Mouse (Mus musculus): ENCODE results near the gene Tbc1d2.

DNA sequence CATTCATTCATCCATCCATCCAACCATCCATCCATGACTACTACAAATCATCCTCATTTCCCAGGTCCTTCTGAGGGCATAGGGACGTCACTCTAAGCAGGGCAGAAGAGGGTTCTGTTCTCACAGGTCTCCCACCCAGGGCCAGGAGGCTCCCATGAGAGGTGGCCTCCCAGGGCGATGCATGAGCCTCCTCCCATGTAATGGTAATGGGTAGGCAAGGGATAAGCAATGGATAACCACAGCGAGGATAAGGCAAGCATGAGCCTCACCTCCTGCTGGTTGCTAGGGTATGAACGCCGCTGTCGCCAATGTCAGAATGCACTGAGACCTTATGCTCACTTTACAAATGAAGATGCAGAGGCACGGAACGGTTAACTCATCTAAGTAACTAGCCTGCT, 40.0 kb upstream of the Tbc1d2 start:
- TF ChIP-seq CTCF (conservative IDR thresholded peaks at IDR 0.05; ENCODE audit: low read length): no peak
- TF ChIP-seq POU5F1 (IDR thresholded peaks at IDR 0.05; ENCODE audit: borderline replicate concordance, low read length): no peak
- TF ChIP-seq NANOG (IDR thresholded peaks at IDR 0.05; ENCODE audit: borderline replicate concordance, low read length): no peak
